Mouse (Mus musculus): ENCODE results near the gene Car14. TPM values are rescaled to one million over a fixed set of nuclear protein-coding genes. Genes with fewer than 3 reads are reported as not detected.
"Not testable (repeated sequence)": the region's sequence is repeated elsewhere in the genome, so short reads cannot be mapped to it uniquely, and the experiment has no call there.

Gene Car14
- 10 to 100 TPM; 71.9 to 92.1 TPM for total RNA-seq (2021)
- long read RNA-seq, experiment 1, transcript Car14-204 (2 exons, 984 nt), result major isoform, 24 of 207 reads
- long read RNA-seq, experiment 1, partial matches to known transcripts, result 3 of 207 reads
- long read RNA-seq, experiment 1, other reads (novel, unspliced or antisense), result 180 of 207 reads
- long read RNA-seq, experiment 2, transcript Car14-204 (2 exons, 984 nt), result major isoform, 29 of 265 reads
- long read RNA-seq, experiment 2, partial matches to known transcripts, result 7 of 265 reads
- long read RNA-seq, experiment 2, other reads (novel, unspliced or antisense), result 229 of 265 reads

DNA sequence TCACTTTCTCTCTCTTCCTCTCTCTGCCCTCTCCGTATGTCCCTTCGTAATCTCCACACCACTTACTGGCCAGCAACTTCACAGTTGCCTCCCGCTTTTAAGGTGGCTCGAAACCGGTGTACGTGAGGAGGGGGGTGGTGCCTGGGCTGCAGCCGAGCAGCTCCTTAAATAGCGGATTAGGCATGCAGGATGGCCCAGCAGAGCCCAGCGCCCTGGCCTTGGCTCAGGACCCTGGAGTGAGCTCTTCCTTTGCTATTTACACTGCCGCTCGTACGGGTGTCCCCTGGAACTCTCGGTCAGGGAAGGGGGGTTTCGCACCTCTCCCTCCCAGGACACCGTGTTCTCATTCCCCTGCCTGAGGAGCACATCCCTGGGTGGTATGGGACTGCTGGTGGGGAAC is at the start of gene Car14:
Gene Car14 (minus strand): TSS at position 124 of the 400 bp plus-strand sequence.
- DNase-seq, result peak; percentile 30 to 46
- intact Hi-C loops (cut with DNase I), result no loop called here

DNA sequence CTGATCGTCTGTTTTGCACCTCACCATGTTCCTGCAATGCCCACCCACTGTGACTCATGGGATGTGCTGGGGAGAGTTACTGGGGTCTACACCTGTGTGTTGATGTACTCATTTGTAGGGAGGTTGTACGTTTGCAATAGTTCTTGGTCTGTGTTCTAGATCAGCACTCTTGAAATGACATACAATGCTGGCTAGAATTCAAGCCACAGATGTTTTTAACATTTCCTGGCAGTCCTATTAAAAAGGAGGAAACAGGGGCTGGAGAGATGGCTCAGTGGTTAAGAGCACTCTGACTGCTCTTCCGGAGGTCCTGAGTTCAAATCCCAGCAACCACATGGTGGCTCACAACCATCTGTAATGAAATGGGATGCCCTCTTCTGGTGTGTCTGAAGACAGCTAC is 49.0 kb upstream of the Car14 start:
- no peak for DNase-seq
- intact Hi-C loops (cut with DNase I), result no loop called here

DNA sequence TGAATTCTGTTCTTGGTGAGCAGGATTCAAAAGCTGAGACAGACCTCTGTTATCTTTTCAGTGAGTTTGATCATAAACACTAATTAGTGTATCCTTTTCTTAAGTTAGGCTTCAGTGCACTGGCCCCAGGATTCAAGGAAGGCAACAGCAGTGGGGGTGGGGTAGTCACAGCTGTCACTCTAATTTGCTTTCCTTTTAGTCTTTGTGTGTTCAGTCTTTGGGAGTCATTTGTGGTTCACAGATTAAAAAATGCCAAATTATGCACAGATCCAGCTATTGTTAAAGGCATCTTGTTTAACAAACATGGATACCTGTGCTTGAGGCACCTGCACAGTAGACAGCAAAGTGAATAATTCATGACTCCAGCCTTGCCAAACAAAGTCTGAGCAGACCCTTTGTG is 48.5 kb upstream of the Car14 start:
- intact Hi-C loops (cut with DNase I), result no loop called here

DNA sequence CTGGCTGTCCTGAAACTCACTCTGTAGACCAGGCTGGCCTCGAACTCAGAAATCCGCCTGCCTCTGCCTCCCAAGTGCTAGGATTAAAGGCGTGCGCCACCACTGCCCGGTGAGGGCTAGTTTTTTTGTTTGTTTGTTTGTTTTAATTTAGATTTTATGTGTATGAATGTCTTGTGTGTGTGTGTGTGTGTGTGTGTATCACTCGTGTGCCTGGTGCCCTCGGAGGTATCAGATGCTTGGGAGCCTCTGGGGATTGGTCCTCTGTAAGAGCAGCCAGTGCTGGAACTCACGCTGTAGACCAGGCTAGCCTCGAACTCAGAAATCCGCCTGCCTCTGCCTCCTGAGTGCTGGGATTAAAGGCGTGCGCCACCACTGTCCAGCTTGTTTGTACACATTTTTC is 47.1 kb upstream of the Car14 start:
- intact Hi-C loops (cut with DNase I), result not testable (repeated sequence)

More for the DNA sequence above, 48.5 kb upstream of the Car14 start:
- DNase-seq, result no peak

DNA sequence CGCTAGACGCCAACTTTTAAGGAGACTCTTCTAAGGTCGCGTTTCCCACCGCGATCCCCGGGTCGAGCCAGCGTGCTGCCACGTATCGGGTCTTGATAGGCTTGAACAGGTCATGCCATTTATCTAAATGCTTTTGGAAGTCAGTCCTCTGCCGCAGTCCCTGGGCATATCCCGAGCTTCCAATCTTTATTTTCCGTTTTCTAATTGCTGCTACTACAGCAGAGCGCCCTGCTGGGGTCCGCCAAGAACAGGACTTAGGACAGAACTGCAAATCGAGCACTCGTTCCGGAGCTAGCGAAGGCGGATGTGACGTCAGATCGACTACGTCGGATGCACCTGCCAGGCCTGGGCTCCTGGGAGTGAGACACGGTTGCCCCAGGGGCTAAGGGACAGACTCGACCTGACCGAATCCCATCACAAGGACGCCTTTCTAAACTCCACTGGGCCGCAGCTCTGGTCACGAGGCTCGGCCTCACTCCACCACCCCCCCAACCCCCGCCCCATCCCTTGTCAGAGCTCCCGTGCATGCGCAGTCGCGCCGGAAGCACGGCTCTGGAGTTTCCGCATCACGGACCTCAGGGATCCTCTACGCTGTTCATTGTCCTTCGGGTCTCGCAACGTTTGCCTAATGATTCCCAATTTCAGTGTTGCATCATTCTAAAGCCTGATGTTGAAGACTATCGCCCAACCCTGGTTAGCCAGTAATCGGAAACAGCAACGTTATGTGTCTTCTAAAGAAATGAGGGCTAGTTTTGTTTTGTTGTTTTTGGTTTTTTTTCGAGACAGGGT is 46.5 kb upstream of the Car14 start:
- peak; percentile 82 to 95 for DNase-seq
- intact Hi-C loops (cut with DNase I), result no loop called here

More for the DNA sequence above, 47.1 kb upstream of the Car14 start:
- not testable (repeated sequence) for DNase-seq

DNA sequence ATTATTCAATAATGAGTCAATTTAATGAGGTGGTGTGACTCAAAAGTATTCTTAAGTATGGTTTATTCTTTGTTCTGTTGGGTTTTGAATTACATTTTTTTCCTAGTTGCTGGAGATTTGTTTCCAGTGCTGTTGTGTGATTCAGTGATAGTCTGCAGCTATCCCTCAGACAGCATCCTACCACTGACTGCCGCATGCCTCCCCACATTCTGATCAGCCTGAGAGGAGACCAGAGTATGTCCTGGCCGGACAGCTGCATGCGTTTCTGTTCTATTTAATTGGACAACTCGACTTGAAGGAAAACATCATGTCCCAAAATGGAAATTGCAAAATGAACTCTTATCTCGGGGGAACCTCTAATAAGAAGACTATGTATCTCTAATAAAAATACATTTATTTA is 43.8 kb upstream of the Car14 start:
- intact Hi-C loops (cut with DNase I), result no loop called here
- DNase-seq, result no peak

DNA sequence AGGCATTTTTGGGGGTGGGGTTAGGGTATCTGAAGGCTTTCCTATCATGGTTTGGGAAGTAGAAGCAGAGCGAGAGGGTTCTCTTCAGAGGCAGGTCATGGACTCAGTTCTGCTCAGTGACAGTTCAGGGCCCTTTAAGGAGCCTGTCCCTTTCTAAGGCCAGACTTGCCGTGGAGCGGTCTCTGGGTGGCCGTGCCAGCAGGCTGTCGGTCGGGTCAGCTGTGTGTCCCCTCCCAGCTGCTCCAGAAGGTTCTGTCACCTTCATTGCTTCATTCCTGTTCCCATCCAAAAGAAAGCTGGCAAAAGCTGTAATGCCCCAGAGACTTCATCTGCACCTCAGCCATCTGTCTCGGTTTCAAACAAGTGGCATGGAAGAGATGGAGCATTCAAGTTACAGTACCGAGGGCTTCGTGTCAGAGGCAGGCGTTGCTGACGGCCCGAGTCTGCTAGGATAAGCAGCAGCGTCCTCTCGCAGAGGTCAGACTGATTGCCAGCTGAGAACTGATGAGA is 41.3 kb upstream of the Car14 start:
- DNase-seq, result no peak
- intact Hi-C loops (cut with DNase I), result no loop called here

DNA sequence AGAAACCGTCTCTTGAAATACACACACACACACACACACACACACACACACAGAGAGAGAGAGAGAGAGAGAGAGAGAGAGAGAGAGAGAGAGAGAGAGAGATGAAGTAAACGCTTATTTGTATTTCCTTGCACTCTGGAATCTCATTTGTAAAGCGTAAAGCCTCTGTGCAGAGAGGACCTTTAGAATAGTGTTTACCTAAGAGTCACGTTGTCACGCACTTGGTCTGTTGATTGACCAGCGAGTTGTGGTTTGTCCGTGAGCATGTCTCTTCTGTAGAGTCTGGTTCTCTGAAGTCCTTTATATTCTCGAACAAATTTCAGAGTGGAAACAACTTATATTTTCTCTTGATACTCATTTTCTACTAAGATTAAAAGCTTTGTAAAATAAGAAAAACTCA is 40.3 kb upstream of the Car14 start:
- no peak for DNase-seq
- intact Hi-C loops (cut with DNase I), result no loop called here

DNA sequence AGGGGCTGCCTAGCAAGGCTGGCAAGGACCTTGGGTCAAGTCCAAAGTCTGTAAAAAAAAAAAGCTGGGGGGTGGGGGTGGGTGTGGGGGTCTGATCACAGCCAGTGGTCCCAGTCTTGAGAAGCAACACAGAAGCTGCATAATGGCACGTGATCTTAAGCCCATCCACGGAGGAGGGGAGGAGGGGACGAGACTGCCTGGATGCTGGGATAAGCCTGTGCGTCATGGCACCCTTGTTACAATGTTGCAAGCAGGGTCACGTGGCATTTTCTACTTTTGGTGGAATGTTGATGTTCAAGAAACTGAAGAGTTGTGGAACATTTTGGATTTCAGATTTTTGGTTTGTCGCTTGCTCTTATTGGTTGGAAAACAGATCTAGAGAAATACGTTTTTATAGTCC is 38.7 kb upstream of the Car14 start:
- intact Hi-C loops (cut with DNase I), result no loop called here
- DNase-seq, result no peak

DNA sequence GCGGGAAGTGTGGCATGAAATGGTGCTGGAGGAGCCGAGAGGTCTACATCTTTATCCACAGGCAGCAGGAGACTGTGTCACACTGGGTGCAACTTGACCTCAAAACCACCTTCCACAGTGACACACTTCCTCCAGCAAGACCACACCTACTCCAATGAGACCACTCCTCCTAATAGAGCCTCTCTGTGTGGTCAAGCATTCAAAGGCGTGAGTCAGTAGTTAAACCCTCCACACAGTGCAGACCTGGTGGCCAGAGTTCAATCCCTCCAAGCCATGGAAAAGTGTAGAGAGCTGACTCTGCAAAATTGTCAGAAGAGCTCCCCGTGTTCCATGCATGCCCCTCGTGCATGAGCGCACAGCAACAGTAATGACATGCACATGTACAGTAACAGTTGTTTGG is 38.3 kb upstream of the Car14 start:
- intact Hi-C loops (cut with DNase I), result no loop called here
- no peak for DNase-seq

DNA sequence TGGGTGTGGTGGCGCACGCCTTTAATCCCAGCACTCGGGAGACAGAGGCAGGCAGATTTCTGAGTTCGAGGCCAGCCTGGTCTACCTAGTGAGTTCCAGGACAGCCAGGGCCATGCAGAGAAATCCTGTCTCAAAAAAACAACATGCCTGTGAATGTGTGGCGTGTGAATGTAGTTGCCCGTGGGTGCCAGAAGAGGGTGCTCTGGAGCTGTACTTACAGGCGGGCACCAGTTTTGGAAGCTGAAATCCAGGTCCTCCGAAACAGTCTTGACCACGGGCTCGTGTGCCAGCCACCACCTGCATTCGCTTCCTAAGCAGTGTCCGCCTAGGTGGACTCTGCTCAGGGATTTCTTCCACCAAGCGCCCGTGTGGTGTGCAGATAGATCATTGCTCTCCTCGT is 34.3 kb upstream of the Car14 start:
- intact Hi-C loops (cut with DNase I), result no loop called here
- DNase-seq, result no peak

DNA sequence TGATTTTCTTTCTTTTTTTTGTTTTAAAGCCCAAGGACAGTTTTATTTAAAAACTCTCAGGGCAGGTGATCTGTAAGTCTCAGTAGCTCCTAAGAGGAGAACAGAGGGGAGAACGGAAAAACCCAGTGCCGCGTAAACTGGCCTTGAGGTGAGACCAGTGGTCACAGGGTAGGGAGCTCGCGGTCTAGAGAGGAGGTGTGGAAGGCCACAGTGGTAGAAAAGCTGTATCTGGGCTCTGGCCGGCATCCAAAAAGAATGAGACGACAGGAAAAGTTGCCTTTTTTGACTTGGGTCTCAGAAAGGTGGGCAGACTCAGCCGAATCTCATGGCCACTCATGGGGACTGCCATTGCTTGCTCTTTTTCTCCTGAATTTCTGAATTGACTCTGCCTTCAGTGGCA is 33.7 kb upstream of the Car14 start:
- DNase-seq, result no peak
- intact Hi-C loops (cut with DNase I), result no loop called here

DNA sequence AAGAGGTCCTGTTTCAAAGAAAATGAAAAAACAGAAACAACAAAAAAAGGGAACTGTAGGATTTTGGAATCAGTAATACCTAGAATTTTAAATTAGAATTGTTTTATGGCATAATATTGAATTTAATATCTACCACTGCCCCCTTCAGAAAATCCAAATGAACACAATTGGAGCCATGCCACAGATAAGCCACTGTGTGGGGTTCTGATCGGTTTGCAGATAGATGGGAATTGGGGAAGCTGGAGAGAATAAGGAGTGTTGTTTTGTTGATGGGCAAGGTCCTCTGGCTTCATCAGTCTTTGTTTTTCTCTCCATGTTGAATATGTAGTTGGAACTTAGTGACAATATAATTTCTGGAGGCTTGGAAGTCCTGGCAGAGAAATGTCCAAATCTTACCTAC is 30.0 kb upstream of the Car14 start:
- intact Hi-C loops (cut with DNase I), result no loop called here
- DNase-seq, result no peak

DNA sequence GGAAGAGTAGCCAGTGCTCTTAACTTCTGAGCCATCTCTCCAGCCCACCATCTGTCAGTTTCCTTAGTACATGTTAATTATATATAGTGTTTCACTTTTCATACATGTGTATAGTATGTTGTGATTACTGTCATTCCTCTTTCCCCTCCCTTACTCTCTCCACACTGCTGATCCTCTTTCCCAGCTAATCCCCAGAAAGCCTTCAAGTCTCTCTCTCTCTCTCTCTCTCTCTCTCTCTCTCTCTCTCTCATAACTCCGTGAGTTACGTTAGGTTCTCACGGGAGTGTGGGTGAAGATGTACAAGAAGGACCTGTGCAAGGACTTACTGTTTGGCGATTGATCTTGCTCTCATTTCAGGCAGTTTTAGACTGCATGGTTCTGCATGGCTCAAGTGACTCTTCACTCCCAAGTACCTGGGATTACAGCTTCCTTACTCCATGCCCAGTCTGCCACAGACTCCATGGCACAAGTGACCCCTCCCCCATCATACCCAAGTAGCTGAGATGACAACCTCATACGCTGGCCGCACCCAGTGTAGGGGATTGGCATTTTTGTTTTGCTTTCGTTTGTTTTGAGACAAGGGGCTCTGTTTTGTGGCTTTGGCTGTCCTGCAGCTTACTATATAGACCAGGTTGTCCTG is 28.7 kb upstream of the Car14 start:
- DNase-seq, result no peak

DNA sequence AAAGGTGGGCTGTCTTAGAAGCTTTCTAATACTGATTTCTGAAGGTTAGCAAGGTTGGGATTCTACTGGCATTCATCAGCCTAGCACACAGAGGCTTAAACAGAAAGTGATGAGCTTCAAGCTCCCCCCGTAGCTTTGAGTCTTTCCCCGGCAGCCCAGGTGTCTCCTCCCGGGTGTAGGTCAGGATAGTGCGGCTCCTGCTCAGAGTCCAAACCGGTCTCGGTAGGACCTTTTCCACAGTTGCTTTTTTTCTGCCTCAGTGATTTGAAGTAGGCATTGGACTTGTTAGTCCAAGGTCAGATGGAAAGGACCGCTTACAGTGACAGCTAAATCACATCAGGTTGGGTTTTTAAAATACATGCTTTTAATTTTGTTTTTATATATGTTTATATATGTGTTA is 28.1 kb upstream of the Car14 start:
- no peak for DNase-seq
- intact Hi-C loops (cut with DNase I), result no loop called here

More for the DNA sequence above, 28.7 kb upstream of the Car14 start:
- intact Hi-C loops (cut with DNase I), result no loop called here

DNA sequence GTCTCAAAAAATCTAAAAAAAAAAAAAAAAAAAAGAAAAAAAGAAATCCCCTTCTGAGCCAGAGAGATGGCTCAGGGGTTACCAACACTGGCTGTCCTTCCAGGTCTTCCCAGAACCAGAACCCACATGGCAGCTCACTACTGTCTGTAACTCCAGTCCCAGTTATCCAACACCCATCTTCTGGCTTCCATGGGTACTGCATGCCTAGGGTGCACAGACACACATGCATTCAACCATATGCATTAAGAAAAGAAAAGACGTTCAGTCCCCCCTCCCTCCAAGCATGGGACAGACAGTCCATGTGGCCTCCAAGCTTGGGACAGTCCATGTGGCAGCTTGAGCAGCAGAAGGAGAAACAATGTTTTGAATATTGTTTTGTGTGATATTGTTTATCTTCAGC is 27.7 kb upstream of the Car14 start:
- intact Hi-C loops (cut with DNase I), result no loop called here
- DNase-seq, result no peak

DNA sequence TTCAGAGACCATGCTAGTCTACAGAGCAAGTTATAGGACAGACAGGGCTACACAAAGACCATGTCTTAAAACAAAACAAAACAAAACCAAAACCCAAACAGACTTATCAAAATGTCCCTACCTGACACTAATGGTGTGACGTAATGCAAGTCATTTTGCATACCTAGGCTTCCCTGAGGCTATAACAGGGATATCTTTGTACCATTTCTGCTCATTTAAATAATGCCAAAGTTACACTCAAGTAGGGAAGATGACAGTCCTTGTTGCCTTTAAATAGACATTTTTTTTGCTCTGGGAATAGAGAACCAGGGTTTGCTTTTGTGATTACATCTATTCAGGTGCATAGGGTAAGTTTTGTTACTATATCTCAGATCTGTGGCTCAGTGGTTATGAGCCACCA is 27.0 kb upstream of the Car14 start:
- DNase-seq, result no peak

DNA sequence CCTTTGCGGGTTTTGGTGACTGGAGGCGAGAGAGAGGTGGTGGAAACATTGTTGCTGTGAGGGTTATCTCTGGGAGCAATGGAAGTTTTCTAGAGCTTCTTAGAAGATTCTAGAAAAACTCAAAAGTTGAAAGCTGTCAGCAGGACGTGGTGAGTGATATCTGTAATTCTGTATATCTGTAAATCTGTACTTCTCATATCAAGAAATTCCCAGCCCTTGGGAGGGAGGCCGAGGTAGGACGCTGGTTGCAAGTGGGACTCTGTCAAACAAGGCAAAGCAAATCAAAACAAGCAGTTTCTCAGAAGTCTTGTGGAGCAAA is 25.9 kb upstream of the Car14 start:
- no peak for DNase-seq
- intact Hi-C loops (cut with DNase I), result no loop called here

More for the DNA sequence above, 27.0 kb upstream of the Car14 start:
- intact Hi-C loops (cut with DNase I), result no loop called here

DNA sequence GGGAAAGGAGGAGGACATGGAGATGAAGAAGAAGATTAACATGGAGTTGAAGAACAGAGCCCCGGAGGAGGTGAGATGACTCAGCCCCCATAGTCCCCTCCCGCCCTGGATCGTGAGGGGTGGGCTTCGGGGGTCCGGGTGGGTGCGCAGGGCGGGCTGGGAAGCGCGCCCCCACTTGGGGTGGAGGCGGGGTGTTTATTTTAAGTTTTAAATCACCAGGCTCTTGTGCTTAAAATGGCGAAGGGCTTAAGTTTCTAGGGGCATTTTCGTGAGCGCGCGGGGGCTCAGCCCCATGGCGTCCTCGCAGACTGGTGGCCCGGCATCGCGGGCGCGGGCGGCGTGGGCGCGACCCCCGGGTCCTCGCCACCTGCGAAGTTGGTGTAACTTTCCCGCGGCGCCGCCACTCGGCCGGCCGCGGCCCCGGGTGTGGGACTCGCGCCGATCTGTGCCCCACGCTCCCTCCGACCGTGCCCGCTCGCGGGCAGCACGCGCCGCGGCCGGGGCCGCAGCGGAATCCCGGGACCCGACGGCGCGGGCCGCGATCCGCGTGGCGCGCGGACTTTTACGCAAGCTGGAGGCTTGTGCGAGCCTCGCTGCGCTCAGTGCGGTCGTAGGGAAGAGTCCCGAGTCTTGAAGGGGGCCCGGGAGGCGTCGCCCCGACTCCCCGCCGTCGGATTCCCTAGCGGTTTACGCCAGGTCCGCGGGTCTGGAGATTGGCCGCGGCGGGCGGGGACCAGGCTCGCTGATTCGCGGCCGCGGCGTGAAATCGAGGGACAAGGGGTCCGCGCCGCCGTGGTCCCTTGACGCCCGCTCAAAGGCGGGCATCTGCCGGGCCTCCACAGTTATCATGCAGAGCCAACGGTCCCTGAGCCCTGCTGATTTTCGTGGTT is 25.3 kb upstream of the Car14 start:
- peak in 1 of 2 experiments; percentile 40 for DNase-seq
- intact Hi-C loops (cut with DNase I), result no loop called here

DNA sequence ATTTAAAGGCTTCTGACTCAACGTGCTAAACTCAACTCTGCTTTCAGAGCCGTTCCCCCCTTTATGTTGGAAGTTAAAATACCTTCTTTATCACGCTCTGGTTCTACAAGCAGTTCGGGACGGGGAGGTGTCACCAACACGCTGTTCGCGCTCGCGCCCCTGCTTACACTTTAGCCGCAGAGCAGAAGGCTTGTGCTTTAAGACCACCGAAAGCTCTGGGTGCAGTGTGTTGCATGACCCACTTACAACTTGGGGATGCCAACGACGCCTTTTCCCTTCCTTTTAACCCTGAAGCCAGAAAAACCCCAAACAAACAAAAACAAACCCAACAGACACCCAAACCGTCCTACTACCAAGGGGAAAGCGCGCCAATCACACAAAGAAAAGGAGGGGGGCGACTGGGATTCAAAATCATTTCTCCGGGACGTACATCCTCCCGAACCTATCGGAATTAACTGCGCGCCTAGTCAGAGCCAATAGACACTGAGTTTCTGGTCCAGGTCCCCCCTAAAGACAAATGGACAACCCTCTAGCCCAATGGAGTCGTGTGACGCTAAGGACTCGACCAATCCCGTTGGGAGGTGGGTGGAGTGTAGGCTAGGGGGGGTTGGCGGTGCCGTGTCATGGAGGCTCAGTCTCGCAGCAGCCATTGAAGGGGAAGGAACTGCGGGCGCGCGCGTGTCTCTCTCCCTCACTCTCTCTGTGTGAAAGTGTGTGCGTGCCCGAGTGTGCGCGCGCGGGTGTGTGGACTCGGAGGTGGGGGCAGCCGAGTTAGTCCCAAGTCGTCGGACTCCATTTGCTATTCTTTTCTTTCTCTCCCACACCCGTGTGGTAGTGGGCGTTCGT is 24.4 kb upstream of the Car14 start, which contains the start of gene Anp32e:
Gene Anp32e (plus strand): TSS at position 589 of the 846 bp plus-strand sequence.
- intact Hi-C loops (cut with DNase I), result no loop called here
- peak; percentile 94 to 96 for DNase-seq
